Mouse (Mus musculus): Measurements from ENCODE around the gene Gm9049.
"Not testable (repeated sequence)": the region's sequence is repeated elsewhere in the genome, so short reads cannot be mapped to it uniquely, and the experiment has no call there.

GRCm38 (mm10) chr10:118343155-118343554 is 10.8 kb downstream of the Gm9049 start, which contains the start of gene Gm9046:
- TF ChIP-seq CTCF (conservative IDR thresholded peaks at IDR 0.05; ENCODE audit: low read length); NANOG (IDR thresholded peaks at IDR 0.05; ENCODE audit: borderline replicate concordance, low read length); POU5F1 (IDR thresholded peaks at IDR 0.05; ENCODE audit: borderline replicate concordance, low read length): not testable (repeated sequence)

All from E14TG2a.4 (cell line).